Mouse (Mus musculus) testis, adult 2 months (tissue): ENCODE data around the gene Magi2.

Source experiments
- CTCF ChIP-seq: fragments of 200-500 bp; IDR thresholded peaks from 2 replicates; pipeline ENCODE4 v1.5.1; 2012; ENCODE audit warnings: low read depth, mild to moderate bottlenecking, inconsistent platforms, low read length, moderate library complexity; ENCODE audit not compliant: control insufficient read depth, insufficient read depth, insufficient replicate concordance
- POLR2A ChIP-seq: fragments of 200-500 bp; IDR thresholded peaks from 2 replicates; pipeline ENCODE4 v1.6.1; 2012; ENCODE audit warnings: low read depth, mild to moderate bottlenecking, inconsistent platforms, low read length, moderate library complexity; ENCODE audit not compliant: control insufficient read depth

DNA sequence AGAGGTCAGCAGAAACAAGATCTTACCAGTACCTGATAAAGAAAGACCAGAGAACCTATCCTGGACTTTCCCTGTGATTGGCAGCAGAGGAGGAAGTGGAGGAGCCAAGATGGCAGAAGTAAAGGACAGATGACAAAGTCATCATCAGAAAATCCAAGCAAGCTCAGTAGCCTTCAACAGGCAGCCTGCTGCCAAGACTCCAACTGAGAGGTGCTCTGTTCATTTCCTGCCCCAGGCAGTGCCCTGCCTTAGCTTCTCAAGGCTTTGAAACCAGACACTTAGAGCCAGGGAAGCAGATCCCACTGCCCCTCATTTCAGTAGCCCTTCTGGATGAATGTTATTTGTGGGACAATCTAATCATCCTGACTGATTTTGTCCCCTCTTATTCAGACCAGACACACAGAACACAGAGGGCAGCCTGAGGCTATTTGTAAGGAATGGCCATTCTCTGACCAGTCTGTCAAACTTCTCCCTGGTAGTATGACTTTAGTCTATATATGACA is 1448.4 kb downstream of the Magi2 start:
- TF ChIP-seq CTCF: no peak
- TF ChIP-seq POLR2A: no peak
